Mouse (Mus musculus) testis, adult 2 months (tissue): ENCODE measurements around the gene Pik3cd.

Experiments used
- CTCF ChIP-seq: fragments of 200-500 bp; IDR thresholded peaks from 2 replicates; pipeline ENCODE4 v1.5.1; 2012; ENCODE audit warnings: low read depth, mild to moderate bottlenecking, inconsistent platforms, low read length, moderate library complexity; ENCODE audit not compliant: control insufficient read depth, insufficient read depth, insufficient replicate concordance
- POLR2A ChIP-seq: fragments of 200-500 bp; IDR thresholded peaks from 2 replicates; pipeline ENCODE4 v1.6.1; 2012; ENCODE audit warnings: low read depth, mild to moderate bottlenecking, inconsistent platforms, low read length, moderate library complexity; ENCODE audit not compliant: control insufficient read depth

- TF ChIP-seq POLR2A = no peak
- TF ChIP-seq CTCF = no peak
These were observed 54.2 kb downstream of the Pik3cd start for GRCm38 (mm10) chr4:149648031-149648805.
